Mouse (Mus musculus) lung, embryonic 15.5 days (tissue): ENCODE results near the gene Bmyc. TPM values are rescaled to one million over a fixed set of nuclear protein-coding genes. Genes with fewer than 3 reads are reported as not detected.

ENCODE experiments used
- ATAC-seq: fragments of 200-750 bp; cut with Nextera tagmentation; 2 replicates; pipeline ENCODE4 v1.8.0; 2017; ENCODE audit warnings: moderate number of reproducible peaks, borderline replicate concordance; ENCODE audit not compliant: low FRiP score, low TSS enrichment; ENCODE audit errors: extremely low read depth
- H3K27ac ChIP-seq: fragments of 300-500 bp; sonication (generic); 2 replicates; pipeline ENCODE4 v1.5.1; 2015; ENCODE audit warnings: moderate library complexity, mild to moderate bottlenecking, inconsistent platforms
- H3K27me3 ChIP-seq: fragments of 300-500 bp; sonication (generic); 2 replicates; pipeline ENCODE4 v1.6.1; 2015; ENCODE audit warnings: inconsistent platforms
- H3K36me3 ChIP-seq: fragments of 300-500 bp; sonication (generic); 2 replicates; pipeline ENCODE4 v1.6.1; 2015; ENCODE audit warnings: inconsistent platforms
- H3K4me1 ChIP-seq: fragments of 300-500 bp; sonication (generic); 2 replicates; pipeline ENCODE4 v1.6.1; 2015; ENCODE audit warnings: inconsistent platforms
- H3K4me2 ChIP-seq: fragments of 300-500 bp; sonication (generic); 2 replicates; pipeline ENCODE4 v1.6.1; 2015; ENCODE audit warnings: inconsistent platforms, mild to moderate bottlenecking, moderate library complexity
- H3K4me3 ChIP-seq: fragments of 300-500 bp; sonication (generic); 2 replicates; pipeline ENCODE4 v1.5.1; 2015; ENCODE audit warnings: mild to moderate bottlenecking, inconsistent platforms
- H3K9ac ChIP-seq: fragments of 300-500 bp; sonication (generic); 2 replicates; pipeline ENCODE4 v1.6.1; 2015; ENCODE audit warnings: inconsistent platforms
- H3K9me3 ChIP-seq: fragments of 300-500 bp; sonication (generic); 2 replicates; pipeline ENCODE4 v1.6.1; 2016; ENCODE audit warnings: inconsistent platforms
- WGBS: fragments of 180-500 bp; shearing (Covaris S2); methylation state at CpG from one replicate; pipeline ENCODE4 v1.1.7; 2015; 5-methylcytosine and 5-hydroxymethylcytosine counted together
- polyA plus RNA-seq: library from polyadenylated mRNA; unstranded; fragments of >200 nt; fragmentation: Nextera tagmentation; extraction: Ambion mirVana; gene quantifications from 2 replicates; pipeline ENCODE4 v1.2.1, GENCODE M21; 2015

Bmyc gene
- 64.4 and 69.3 TPM in 2 replicates for polyA plus RNA-seq

DNA sequence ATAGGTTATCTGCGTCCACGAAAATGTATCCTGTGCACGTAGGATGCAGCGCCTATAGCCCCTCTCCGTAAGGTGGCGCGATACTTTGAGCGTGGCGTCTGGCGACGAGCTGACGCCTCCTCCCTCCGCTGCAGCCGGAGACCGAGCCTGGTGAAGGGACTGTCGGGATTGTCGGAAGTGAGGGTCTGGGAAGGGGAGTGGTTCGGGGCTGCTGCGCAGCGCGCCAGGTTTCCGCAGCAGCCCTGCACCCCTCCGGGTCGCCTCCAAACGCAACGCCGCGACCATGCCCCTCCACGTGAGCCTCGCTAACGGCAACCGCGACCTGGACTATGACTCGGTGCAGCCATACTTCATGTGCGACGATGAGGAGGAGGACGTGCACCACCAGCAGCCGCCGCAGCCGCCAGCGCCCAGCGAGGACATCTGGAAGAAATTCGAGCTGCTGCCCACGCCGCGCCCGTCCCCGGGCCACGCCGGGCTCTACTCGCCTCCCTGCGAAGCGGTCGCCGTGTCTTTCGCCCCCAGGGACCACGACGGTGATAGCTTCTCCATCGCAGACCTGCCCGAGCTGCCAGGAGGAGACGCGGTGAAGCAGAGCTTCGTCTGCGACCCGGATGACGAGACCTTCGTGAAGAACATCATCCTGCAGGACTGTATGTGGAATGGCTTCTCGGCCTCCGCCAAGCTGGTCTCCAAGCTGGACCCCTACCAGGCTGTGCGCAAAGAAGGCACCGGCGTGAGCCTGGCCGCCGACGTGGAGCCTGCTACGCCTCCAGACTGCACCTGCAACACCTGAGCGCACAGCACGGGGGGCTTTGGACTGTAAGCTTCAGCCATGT is at the start of gene Bmyc:
Bmyc (plus strand) TSS at position 97 of the 839 bp plus-strand sequence.
- H3K36me3 ChIP-seq, result no peaks in the 10 kb centered on the region
- WGBS, result under 1% methylated on average over 78 of the region's 78 CpGs
- peaks cover 6% of the 10 kb centered on the region; the same call in 1 of the 2 replicates for H3K4me1 ChIP-seq
- peak within 1 kb of the TSS; percentile 92 for H3K4me2 ChIP-seq
- H3K4me3 ChIP-seq, result peak within 1 kb of the TSS; percentile 86
- ATAC-seq, result peak; percentile 88
- no peaks in the 10 kb centered on the region for H3K9me3 ChIP-seq
- H3K9ac ChIP-seq, result peak within 1 kb of the TSS; percentile 67
- H3K27ac ChIP-seq, result peak within 1 kb of the TSS; percentile 73
- no peaks in the 10 kb centered on the region for H3K27me3 ChIP-seq

DNA sequence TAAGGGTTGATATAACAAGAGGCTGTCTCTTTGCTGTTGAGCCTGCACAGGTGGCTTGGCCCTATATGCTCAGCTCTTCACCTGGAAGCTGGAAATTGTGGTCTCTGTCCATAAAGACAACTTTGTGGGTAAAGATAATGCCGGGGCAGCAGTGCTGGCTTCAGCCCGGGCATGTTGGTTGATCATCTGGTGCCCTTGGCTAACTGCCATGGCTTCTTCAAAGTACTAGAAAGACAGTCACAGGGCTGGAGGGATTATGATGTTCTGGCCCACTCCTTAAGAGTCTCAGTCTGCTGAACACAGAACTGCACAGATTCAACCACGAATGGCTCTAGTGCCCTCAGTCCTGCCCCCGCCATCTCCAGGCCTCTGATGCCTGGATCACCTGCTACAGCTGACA is 49.3 kb upstream of the Bmyc start:
- 74% methylated on average over 4 of the region's 4 CpGs for WGBS

DNA sequence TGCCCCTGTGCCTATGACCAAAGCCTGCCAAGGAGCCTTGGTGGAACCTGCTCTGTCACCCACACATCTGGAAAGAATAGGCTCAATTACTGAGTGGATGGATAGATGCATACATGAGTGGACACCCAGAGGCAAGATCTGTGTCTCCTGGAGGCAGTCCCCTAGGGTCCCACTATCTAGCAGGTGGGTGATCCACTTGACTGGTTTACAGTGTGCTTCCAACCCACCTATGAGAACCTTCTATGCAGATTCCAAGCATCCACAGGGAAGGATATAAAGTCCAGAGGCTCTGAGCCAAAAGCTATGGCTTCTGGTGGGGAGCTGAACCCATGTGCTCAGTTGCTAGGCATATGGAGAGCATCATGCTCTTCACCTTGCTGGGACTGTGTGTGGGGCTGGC is 48.9 kb upstream of the Bmyc start, which contains the start of gene Lcn5:
Lcn5 (plus strand) TSS at position 301 of the 400 bp plus-strand sequence.
- H3K27me3 ChIP-seq, result no peaks in the 10 kb centered on the region
- ATAC-seq, result no peak
- no peaks in the 10 kb centered on the region for H3K36me3 ChIP-seq
- no peak within 1 kb of the TSS for H3K9ac ChIP-seq
- no peak within 1 kb of the TSS for H3K4me2 ChIP-seq
- peaks cover 8% of the 10 kb centered on the region for H3K4me1 ChIP-seq
- no peaks in the 10 kb centered on the region for H3K9me3 ChIP-seq
- no peak within 1 kb of the TSS for H3K27ac ChIP-seq
- no peak within 1 kb of the TSS for H3K4me3 ChIP-seq

More for the DNA sequence above, 49.3 kb upstream of the Bmyc start:
- Histone ChIP-seq H3K4me3 (no peak overlapping the region), H3K9ac (no peak overlapping the region), H3K4me1 (peaks cover 8% of the 10 kb centered on the region), H3K27me3 (no peaks in the 10 kb centered on the region), H3K9me3 (no peaks in the 10 kb centered on the region), H3K36me3 (no peaks in the 10 kb centered on the region), H3K27ac (no peak overlapping the region), H3K4me2 (no peak overlapping the region)
- ATAC-seq, result no peak

DNA sequence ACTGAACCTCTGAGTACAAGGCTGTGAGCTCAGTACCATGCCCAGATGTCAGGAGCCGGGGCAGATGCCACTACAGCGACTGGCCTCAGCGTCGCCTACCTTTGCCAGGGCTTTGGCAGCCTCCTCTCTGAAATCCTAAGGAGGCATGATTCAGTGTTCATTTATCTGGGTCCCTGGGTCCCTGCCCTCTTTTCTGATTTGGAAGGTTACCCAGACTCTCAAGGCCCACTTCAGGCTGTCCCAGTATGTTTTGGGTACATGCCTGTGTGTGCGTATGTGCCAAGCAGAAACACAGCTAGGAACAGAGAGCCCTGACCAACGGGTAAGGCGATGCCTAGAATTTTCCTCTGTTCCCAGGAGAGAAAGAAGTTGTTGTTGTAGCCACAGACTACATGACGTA is 46.3 kb upstream of the Bmyc start:
- no peaks in the 10 kb centered on the region for H3K4me1 ChIP-seq
- 79% methylated on average over 8 of the region's 8 CpGs for WGBS

DNA sequence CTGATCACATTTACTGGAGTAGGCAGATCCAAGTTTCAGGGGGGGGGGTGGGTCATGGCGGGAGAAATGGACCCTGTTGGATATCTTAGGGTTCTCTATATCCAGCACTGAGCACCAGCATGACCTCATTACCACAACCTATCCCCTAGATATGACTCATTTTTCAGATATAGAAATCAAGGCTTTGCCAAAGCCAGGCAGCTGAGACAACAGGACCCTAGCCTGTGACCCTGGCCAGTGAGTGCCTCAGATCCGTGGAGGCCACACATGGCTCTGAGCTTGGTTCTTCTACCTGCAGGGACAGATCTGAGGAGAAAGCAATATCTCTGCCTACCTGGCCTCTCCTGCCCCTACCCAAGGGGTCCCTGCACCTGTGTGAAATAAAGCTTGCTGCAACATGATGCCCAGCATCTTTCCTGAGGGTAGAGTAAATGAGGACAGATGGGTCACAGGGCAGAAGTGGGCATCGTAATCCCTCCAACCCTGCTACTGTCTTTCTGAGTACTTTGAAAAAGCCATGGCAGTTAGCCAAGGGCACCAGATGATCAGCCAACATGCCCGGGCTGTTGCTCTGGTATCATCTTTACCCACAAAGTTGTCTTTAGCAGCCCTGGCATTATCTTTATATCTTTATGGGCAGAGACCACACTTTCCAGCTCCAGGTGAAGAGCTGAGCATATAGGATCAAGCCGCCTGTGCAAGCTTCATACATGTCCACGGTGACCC is 45.1 kb upstream of the Bmyc start:
- no peaks in the 10 kb centered on the region for H3K9me3 ChIP-seq
- no peak overlapping the region for H3K4me3 ChIP-seq
- H3K4me2 ChIP-seq, result no peak overlapping the region
- no peaks in the 10 kb centered on the region for H3K4me1 ChIP-seq
- no peak for ATAC-seq
- H3K27ac ChIP-seq, result no peak overlapping the region
- no peaks in the 10 kb centered on the region for H3K36me3 ChIP-seq
- 77% methylated on average over 6 of the region's 6 CpGs for WGBS
- H3K27me3 ChIP-seq, result no peaks in the 10 kb centered on the region
- H3K9ac ChIP-seq, result no peak overlapping the region

More for the DNA sequence above, 46.3 kb upstream of the Bmyc start:
- ATAC-seq, result no peak
- Histone ChIP-seq H3K9ac (no peak overlapping the region), H3K4me3 (no peak overlapping the region), H3K4me2 (no peak overlapping the region), H3K9me3 (no peaks in the 10 kb centered on the region), H3K27me3 (no peaks in the 10 kb centered on the region), H3K27ac (no peak overlapping the region), H3K36me3 (no peaks in the 10 kb centered on the region)

DNA sequence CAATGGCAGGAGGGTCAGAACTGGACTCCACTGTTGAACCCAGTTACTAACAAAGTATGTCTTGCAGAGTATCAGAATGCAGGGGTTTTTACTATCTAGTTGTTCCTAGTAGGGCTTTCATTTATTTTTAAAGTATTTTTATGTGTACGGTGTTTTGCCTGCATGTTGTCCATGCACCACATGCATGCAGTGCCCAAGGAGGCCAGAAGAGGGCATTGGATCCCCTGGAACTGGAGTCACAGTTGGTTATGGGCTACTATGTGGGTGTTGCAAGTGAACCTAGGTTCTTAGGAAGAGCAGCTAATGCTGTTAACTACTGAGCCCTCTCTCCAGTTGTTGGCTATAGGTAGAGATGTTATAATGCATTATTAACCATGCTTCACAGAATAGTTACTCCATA is 43.0 kb upstream of the Bmyc start:
- no peaks in the 10 kb centered on the region for H3K4me1 ChIP-seq
- no peak overlapping the region for H3K4me2 ChIP-seq
- H3K4me3 ChIP-seq, result no peak overlapping the region
- no peaks in the 10 kb centered on the region for H3K27me3 ChIP-seq
- no peaks in the 10 kb centered on the region for H3K36me3 ChIP-seq
- no peak overlapping the region for H3K9ac ChIP-seq
- H3K27ac ChIP-seq, result no peak overlapping the region
- H3K9me3 ChIP-seq, result no peaks in the 10 kb centered on the region
- 58% methylated on average over 1 of the region's 1 CpGs for WGBS
- no peak for ATAC-seq

DNA sequence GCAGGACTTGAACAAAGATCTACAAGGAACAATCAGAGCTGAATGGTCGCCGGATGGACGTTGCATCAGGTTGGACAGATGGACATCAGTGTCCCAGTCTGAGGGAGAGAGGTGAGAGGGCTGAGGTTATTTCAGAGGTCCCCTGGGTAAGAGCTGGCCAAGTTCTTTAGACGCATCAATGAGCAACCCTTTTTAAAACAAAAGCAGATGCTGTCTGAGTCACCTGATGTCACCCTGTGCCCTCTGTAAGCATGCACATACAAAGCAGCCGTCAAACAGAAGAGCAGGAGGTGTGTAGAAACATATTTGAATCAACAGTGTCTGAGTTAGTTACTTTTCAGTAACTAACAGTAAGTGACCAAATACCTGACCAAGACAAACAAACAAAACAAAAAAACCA is 42.4 kb upstream of the Bmyc start:
- no peaks in the 10 kb centered on the region for H3K27me3 ChIP-seq
- H3K4me3 ChIP-seq, result no peak overlapping the region
- H3K4me2 ChIP-seq, result no peak overlapping the region
- no peaks in the 10 kb centered on the region for H3K36me3 ChIP-seq
- no peak overlapping the region for H3K27ac ChIP-seq
- 68% methylated on average over 5 of the region's 5 CpGs for WGBS
- no peaks in the 10 kb centered on the region for H3K9me3 ChIP-seq
- no peak overlapping the region for H3K9ac ChIP-seq
- ATAC-seq, result no peak
- H3K4me1 ChIP-seq, result no peaks in the 10 kb centered on the region

DNA sequence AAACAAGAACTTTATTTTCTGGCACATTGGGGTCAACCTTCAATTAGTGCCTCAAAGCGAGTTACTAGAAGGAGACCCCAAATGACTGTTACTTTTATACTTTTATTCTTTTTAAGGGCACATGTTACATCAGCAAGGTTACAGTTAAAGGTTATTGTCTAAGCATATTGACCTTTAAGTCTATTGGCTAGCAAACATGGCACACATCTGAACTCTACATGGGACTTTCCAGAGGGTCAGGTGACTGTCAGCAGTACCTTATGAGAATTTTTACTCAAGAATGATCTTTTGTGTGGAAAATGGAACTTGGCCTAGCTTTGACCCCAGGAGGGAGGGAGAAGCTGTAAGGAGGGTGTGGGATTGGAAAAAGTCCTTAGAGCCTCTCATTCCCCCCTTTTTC is 40.0 kb upstream of the Bmyc start:
- 54% methylated on average over 1 of the region's 1 CpGs for WGBS
- Histone ChIP-seq H3K4me2 (no peak overlapping the region), H3K27me3 (no peaks in the 10 kb centered on the region), H3K27ac (no peak overlapping the region), H3K36me3 (no peaks in the 10 kb centered on the region), H3K4me3 (no peak overlapping the region), H3K9ac (no peak overlapping the region), H3K9me3 (no peaks in the 10 kb centered on the region), H3K4me1 (no peaks in the 10 kb centered on the region)
- ATAC-seq, result no peak

DNA sequence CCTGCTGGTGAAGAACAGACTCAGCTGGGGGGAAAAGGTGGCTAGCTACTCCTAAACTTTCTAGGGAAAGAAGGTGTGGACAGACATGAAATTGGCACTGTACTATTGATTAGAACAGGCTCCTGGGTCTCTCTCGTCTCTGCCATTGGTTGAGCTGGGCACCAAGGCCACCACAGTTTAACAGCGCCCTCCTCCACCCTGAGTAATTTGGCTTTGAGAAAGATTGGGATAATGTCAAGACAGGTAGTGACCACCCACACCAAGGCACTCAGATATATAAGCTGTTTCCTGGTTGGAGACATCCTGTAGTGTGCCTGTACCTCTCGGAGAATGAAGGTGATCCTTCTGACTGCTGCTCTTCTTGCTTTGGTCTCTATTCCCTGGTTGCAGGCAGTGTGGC is 30.1 kb upstream of the Bmyc start, which contains the start of gene Lcn6:
Lcn6 (plus strand) TSS at position 301 of the 400 bp plus-strand sequence.
- H3K36me3 ChIP-seq, result no peaks in the 10 kb centered on the region

DNA sequence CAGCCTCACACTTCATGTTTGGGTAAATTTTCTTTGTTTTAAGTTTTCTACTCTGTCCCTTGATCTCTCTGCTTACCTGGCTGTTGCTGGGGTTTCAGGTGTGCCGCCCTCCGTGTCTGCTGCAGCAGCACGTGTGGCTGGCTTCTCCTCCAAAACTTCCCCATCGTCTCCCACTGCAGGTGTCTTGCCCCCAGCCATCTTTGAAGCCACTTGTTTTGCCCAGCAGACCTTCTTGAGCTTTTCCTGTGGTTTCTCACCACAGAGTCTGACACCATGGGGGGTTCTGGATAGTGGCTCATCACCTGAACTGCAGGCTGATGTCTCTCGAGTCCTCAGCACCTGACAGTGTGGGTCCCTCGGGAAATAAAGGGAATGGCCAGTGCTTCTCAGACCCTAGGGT is 27.0 kb upstream of the Bmyc start:
- Histone ChIP-seq H3K36me3 (no peaks in the 10 kb centered on the region), H3K27ac (no peak overlapping the region), H3K4me2 (no peak overlapping the region), H3K4me1 (no peaks in the 10 kb centered on the region), H3K4me3 (no peak overlapping the region), H3K9me3 (no peaks in the 10 kb centered on the region), H3K27me3 (no peaks in the 10 kb centered on the region), H3K9ac (no peak overlapping the region)
- 81% methylated on average over 6 of the region's 6 CpGs for WGBS
- no peak for ATAC-seq

More for the DNA sequence above, 30.1 kb upstream of the Bmyc start, which contains the start of gene Lcn6:
- Histone ChIP-seq H3K4me1 (no peaks in the 10 kb centered on the region), H3K27ac (no peak within 1 kb of the TSS), H3K27me3 (no peaks in the 10 kb centered on the region), H3K9me3 (no peaks in the 10 kb centered on the region), H3K9ac (no peak within 1 kb of the TSS), H3K4me2 (no peak within 1 kb of the TSS), H3K4me3 (no peak within 1 kb of the TSS)
- no peak for ATAC-seq
- 89% methylated on average over 3 of the region's 3 CpGs for whole genome bisulfite sequencing

DNA sequence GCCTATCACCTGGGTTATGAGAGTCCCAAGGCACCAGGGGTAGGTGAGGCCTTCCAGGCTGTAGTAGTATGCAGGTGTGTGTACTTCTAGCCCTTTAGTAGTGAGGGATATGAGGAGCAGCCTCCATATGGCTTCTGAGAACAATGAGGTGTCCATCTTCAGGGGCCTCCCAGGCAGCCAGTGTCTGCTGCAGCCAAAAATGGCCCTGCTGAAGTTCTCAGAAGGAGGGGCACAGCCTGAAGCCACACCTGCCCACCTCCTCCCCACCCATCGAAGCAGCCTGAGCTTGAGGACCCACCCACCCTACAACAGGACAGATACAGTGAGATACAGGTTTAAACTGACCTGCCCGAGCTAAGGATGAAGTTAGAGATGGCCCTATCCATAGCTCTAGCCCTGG is 24.1 kb upstream of the Bmyc start, which contains the start of gene Lcn10:
Lcn10 (plus strand) TSS at position 301 of the 400 bp plus-strand sequence.
- Histone ChIP-seq H3K4me2 (no peak within 1 kb of the TSS), H3K9ac (no peak within 1 kb of the TSS), H3K27ac (no peak within 1 kb of the TSS), H3K36me3 (no peaks in the 10 kb centered on the region), H3K9me3 (no peaks in the 10 kb centered on the region), H3K4me1 (no peaks in the 10 kb centered on the region), H3K27me3 (no peaks in the 10 kb centered on the region), H3K4me3 (no peak within 1 kb of the TSS)
- WGBS, result 54% methylated on average over 2 of the region's 2 CpGs
- no peak for ATAC-seq

DNA sequence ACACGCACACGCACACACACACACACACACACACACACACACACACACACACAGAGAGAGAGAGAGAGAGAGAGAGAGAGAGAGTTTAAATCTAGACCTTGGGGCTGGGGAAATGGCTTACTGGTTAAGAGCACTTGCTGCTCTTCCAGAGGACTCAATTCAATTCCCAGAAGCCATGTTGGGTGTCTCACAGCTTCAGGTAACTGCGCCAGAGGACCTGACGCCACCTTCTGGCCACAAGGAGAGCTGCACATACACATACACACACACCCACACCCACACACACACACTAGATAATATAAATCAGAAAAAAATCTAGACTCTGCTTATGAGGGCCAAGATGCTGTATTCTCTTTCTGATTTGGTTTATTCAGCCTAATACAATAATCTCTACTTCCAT is 19.6 kb upstream of the Bmyc start:
- Histone ChIP-seq H3K9ac (no peak overlapping the region), H3K27ac (no peak overlapping the region), H3K4me3 (no peak overlapping the region), H3K9me3 (no peaks in the 10 kb centered on the region), H3K4me1 (no peaks in the 10 kb centered on the region), H3K27me3 (no peaks in the 10 kb centered on the region), H3K36me3 (no peaks in the 10 kb centered on the region), H3K4me2 (no peak overlapping the region)
- no peak for ATAC-seq
- WGBS, result 55% methylated on average over 3 of the region's 4 CpGs
